Mouse (Mus musculus): ENCODE data around the gene Gm49368. TPM values are rescaled to one million over a fixed set of nuclear protein-coding genes. Genes with fewer than 3 reads are reported as not detected.

Gene Gm49368
- polyA plus RNA-seq, 1 experiment from 2014 or later: not detected

- no peak overlapping the region for H3K9ac ChIP-seq (ENCODE audit: low read length)
- H3K27ac ChIP-seq (ENCODE audit: low read length): no peak overlapping the region
- no peak overlapping the region for H3K4me2 ChIP-seq (ENCODE audit: low read depth, low read length)
- no peaks in the 10 kb centered on the region for H3K36me3 ChIP-seq (ENCODE audit: control insufficient read depth, insufficient read depth)
- ATAC-seq (replicated peaks; ENCODE audit: extremely low read depth, insufficient read depth, low FRiP score): no peak
- H3K27me3 ChIP-seq (ENCODE audit: control insufficient read depth, insufficient read depth, low read length): no peaks in the 10 kb centered on the region
- no peaks in the 10 kb centered on the region for H3K9me3 ChIP-seq (replicated peaks; ENCODE audit: control insufficient read depth, low read length)
- H3K4me1 ChIP-seq (ENCODE audit: control insufficient read depth, insufficient read depth, low read length): no peaks in the 10 kb centered on the region
- WGBS: 63% methylated on average over 7 of the region's 7 CpGs
- no peak overlapping the region for H3K4me3 ChIP-seq (ENCODE audit: low read length)
Observed at GRCm38 (mm10) chr7:128166391-128166790, 103.9 kb downstream of the Gm49368 start.

- 77% methylated on average over 3 of the region's 3 CpGs for WGBS
- Histone ChIP-seq H3K4me2 (ENCODE audit: low read depth, low read length) (no peak overlapping the region), H3K9me3 (replicated peaks; ENCODE audit: control insufficient read depth, low read length) (no peaks in the 10 kb centered on the region), H3K9ac (ENCODE audit: low read length) (no peak overlapping the region), H3K4me3 (ENCODE audit: low read length) (no peak overlapping the region), H3K36me3 (ENCODE audit: control insufficient read depth, insufficient read depth) (no peaks in the 10 kb centered on the region), H3K27ac (ENCODE audit: low read length) (no peak overlapping the region), H3K27me3 (ENCODE audit: control insufficient read depth, insufficient read depth, low read length) (no peaks in the 10 kb centered on the region), H3K4me1 (ENCODE audit: control insufficient read depth, insufficient read depth, low read length) (no peaks in the 10 kb centered on the region)
- no peak for ATAC-seq (replicated peaks; ENCODE audit: extremely low read depth, insufficient read depth, low FRiP score)
Observed at GRCm38 (mm10) chr7:128169996-128170395, 107.5 kb downstream of the Gm49368 start.

Other genes with a start within 250 kb of the Gm49368 start
- 50.3 and 53.7 TPM in 2 replicates for gene Stx4a, start 238.4 kb upstream of the Gm49368 start, polyA plus RNA-seq (2015; fragmentation: Nextera tagmentation; extraction: Ambion mirVana)
- gene Stx1b, start 238.1 kb upstream of the Gm49368 start, polyA plus RNA-seq (2015; fragmentation: Nextera tagmentation; extraction: Ambion mirVana): 1.0 and 1.3 TPM in 2 replicates
- gene Zfp646, start 186.5 kb upstream of the Gm49368 start, polyA plus RNA-seq (2015; fragmentation: Nextera tagmentation; extraction: Ambion mirVana): 6.8 and 7.4 TPM in 2 replicates
- 9.1 and 10.4 TPM in 2 replicates for gene Zfp668, start 185.9 kb upstream of the Gm49368 start, polyA plus RNA-seq (2015; fragmentation: Nextera tagmentation; extraction: Ambion mirVana)
- 1.5 and 1.8 TPM in 2 replicates for gene Prss53, start 171.7 kb upstream of the Gm49368 start, polyA plus RNA-seq (2015; fragmentation: Nextera tagmentation; extraction: Ambion mirVana)
- not detected in 2 replicates for gene Gm21974, start 167.2 kb upstream of the Gm49368 start, polyA plus RNA-seq (2015; fragmentation: Nextera tagmentation; extraction: Ambion mirVana)
- gene Vkorc1, start 167.1 kb upstream of the Gm49368 start, polyA plus RNA-seq (2015; fragmentation: Nextera tagmentation; extraction: Ambion mirVana): 99.9 and 113 TPM in 2 replicates
- gene Bckdk, start 158.6 kb upstream of the Gm49368 start, polyA plus RNA-seq (2015; fragmentation: Nextera tagmentation; extraction: Ambion mirVana): 141 and 149 TPM in 2 replicates
- gene Kat8, start 150.2 kb upstream of the Gm49368 start, polyA plus RNA-seq (2015; fragmentation: Nextera tagmentation; extraction: Ambion mirVana): 26.1 and 30.4 TPM in 2 replicates
- 1.6 and 8.3 TPM in 2 replicates for gene Prss8, start 132.6 kb upstream of the Gm49368 start, polyA plus RNA-seq (2015; fragmentation: Nextera tagmentation; extraction: Ambion mirVana)
- gene Prss36, start 116.0 kb upstream of the Gm49368 start, polyA plus RNA-seq (2015; fragmentation: Nextera tagmentation; extraction: Ambion mirVana): 8.8 and 9.6 TPM in 2 replicates
- 249 and 255 TPM in 2 replicates for gene Fus, start 95.2 kb upstream of the Gm49368 start, polyA plus RNA-seq (2015; fragmentation: Nextera tagmentation; extraction: Ambion mirVana)
- 60.8 and 72.1 TPM in 2 replicates for gene Pycard, start 68.8 kb upstream of the Gm49368 start, polyA plus RNA-seq (2015; fragmentation: Nextera tagmentation; extraction: Ambion mirVana)
- gene Trim72, start 58.7 kb upstream of the Gm49368 start, polyA plus RNA-seq (2015; fragmentation: Nextera tagmentation; extraction: Ambion mirVana): 0.84 and 1.0 TPM in 2 replicates
- gene Itgam, start within 50 bp of the Gm49368 start, polyA plus RNA-seq (2015; fragmentation: Nextera tagmentation; extraction: Ambion mirVana): 0.98 and 1.2 TPM in 2 replicates
- gene Itgax, start 66.9 kb downstream of the Gm49368 start, polyA plus RNA-seq (2015; fragmentation: Nextera tagmentation; extraction: Ambion mirVana): 0.22 and 0.67 TPM in 2 replicates
- 0.63 and 0.69 TPM in 2 replicates for gene Itgad, start 91.7 kb downstream of the Gm49368 start, polyA plus RNA-seq (2015; fragmentation: Nextera tagmentation; extraction: Ambion mirVana)
- gene Cox6a2, start 143.7 kb downstream of the Gm49368 start, polyA plus RNA-seq (2015; fragmentation: Nextera tagmentation; extraction: Ambion mirVana): 1,071 and 1,148 TPM in 2 replicates
- 12.8 and 13.8 TPM in 2 replicates for gene Armc5, start 174.7 kb downstream of the Gm49368 start, polyA plus RNA-seq (2015; fragmentation: Nextera tagmentation; extraction: Ambion mirVana)
- gene 9130023H24Rik, start 175.3 kb downstream of the Gm49368 start, polyA plus RNA-seq (2015; fragmentation: Nextera tagmentation; extraction: Ambion mirVana): 4.9 and 6.8 TPM in 2 replicates
- 161 and 168 TPM in 2 replicates for gene Tgfb1i1, start 184.1 kb downstream of the Gm49368 start, polyA plus RNA-seq (2015; fragmentation: Nextera tagmentation; extraction: Ambion mirVana)
- gene Slc5a2, start 203.0 kb downstream of the Gm49368 start, polyA plus RNA-seq (2015; fragmentation: Nextera tagmentation; extraction: Ambion mirVana): 0.11 TPM in 1 of 2 replicates, not detected in the other
- 14.2 and 15.9 TPM in 2 replicates for gene BC017158, start 235.5 kb downstream of the Gm49368 start, polyA plus RNA-seq (2015; fragmentation: Nextera tagmentation; extraction: Ambion mirVana)

Measured in heart, embryonic 16.5 days (tissue).